Comparison of ENCODE assay signal across 7 mouse cellular contexts in genomic region chr7:110222583-110223182, GRCm38 (mm10). TPM values are rescaled to one million over a fixed set of nuclear protein-coding genes. Genes with fewer than 3 reads are reported as not detected.
A peak's percentile ranks its signal among the peaks of the same experiment; 100 is the strongest.
DNase-seq lines count a peak whose midpoint lies in the region; ATAC-seq and TF ChIP-seq lines count a peak whose summit lies in the region.

No protein-coding gene starts in this region.

- TF ChIP-seq CTCF in embryonic fibroblast, embryonic 13.5 days (IDR thresholded peaks at IDR 0.05; ENCODE audit: borderline replicate concordance, insufficient read depth, low read length) = no peak
- no peak for TF ChIP-seq CTCF in stomach, postnatal 0 days (IDR thresholded peaks at IDR 0.05; ENCODE audit: low read depth)

- DNase-seq in thymus, postnatal 4 days = peak; percentile 13
- no peak for DNase-seq in thymus, postnatal 36 days
- DNase-seq in stomach, postnatal 0 days (ENCODE audit: low spot score) = no peak
- no peak for DNase-seq in layer of hippocampus, adult 8-10 months (ENCODE audit: low spot score in 2 of 2)
- no peak for DNase-seq in cerebellum, adult 9-10 months

- H3K4me1 ChIP-seq in embryonic fibroblast, embryonic 13.5 days (ENCODE audit: control insufficient read depth, insufficient read depth, low read length) = peaks cover 3% of the 10 kb centered on the region; the same call in 1 of the 2 replicates
- peaks cover 23% of the 10 kb centered on the region for H3K4me1 ChIP-seq in liver, embryonic 12.5 days
- 0 out of 2 replicates have a peak, but pooled peaks cover 3% of the 10 kb centered on the region for H3K4me1 ChIP-seq in stomach, postnatal 0 days (replicated peaks; ENCODE audit: control insufficient read depth, insufficient read depth)

- peak overlapping the region; percentile 91 for H3K9ac ChIP-seq in liver, embryonic 12.5 days
- peak overlapping the region; percentile 92; the same call in 1 of the 2 replicates for H3K9ac ChIP-seq in stomach, postnatal 0 days (ENCODE audit: low read length)

- 5% methylated on average over 12 of the region's 12 CpGs for WGBS in liver, embryonic 12.5 days (ENCODE audit: insufficient replicate concordance)
- WGBS in stomach, postnatal 0 days = 12% methylated on average over 12 of the region's 12 CpGs

- ATAC-seq in liver, embryonic 12.5 days = no peak
- ATAC-seq in stomach, postnatal 0 days (ENCODE audit: low FRiP score, low TSS enrichment) = no peak

- H3K27me3 ChIP-seq in liver, embryonic 12.5 days (replicated peaks) = no peaks in the 10 kb centered on the region
- no peaks in the 10 kb centered on the region for H3K27me3 ChIP-seq in stomach, postnatal 0 days (ENCODE audit: control insufficient read depth, insufficient read depth, low read length)

- H3K9me3 ChIP-seq in liver, embryonic 12.5 days (replicated peaks) = no peaks in the 10 kb centered on the region
- H3K9me3 ChIP-seq in stomach, postnatal 0 days (ENCODE audit: control insufficient read depth, low read length) = no peaks in the 10 kb centered on the region

- H3K27ac ChIP-seq in embryonic fibroblast, embryonic 13.5 days (ENCODE audit: insufficient read depth, low read length) = peak overlapping the region; percentile 3; the same call in 1 of the 2 replicates
- peak overlapping the region; percentile 84 for H3K27ac ChIP-seq in liver, embryonic 12.5 days
- H3K27ac ChIP-seq in stomach, postnatal 0 days (replicated peaks) = no peak overlapping the region

- peak overlapping the region; percentile 62 for H3K4me3 ChIP-seq in embryonic fibroblast, embryonic 13.5 days (ENCODE audit: insufficient read depth, low read length)
- H3K4me3 ChIP-seq in liver, embryonic 12.5 days = peak overlapping the region; percentile 82
- H3K4me3 ChIP-seq in stomach, postnatal 0 days (ENCODE audit: low read depth, low read length) = peak overlapping the region; percentile 85

- peaks cover 13% of the 10 kb centered on the region for H3K36me3 ChIP-seq in liver, embryonic 12.5 days
- no peaks in the 10 kb centered on the region for H3K36me3 ChIP-seq in stomach, postnatal 0 days (ENCODE audit: control insufficient read depth, insufficient read depth, low read length)

- no peak for TF ChIP-seq EP300 in stomach, postnatal 0 days (optimal IDR thresholded peaks at IDR 0.05)

- H3K4me2 ChIP-seq in liver, embryonic 12.5 days = peak overlapping the region; percentile 82
- H3K4me2 ChIP-seq in stomach, postnatal 0 days (replicated peaks; ENCODE audit: low read depth) = peak overlapping the region; percentile 64

- no peak for TF ChIP-seq POLR2A in embryonic fibroblast, embryonic 13.5 days (IDR thresholded peaks at IDR 0.05; ENCODE audit: low read depth, low read length)

RNA-seq across cellular contexts. Expression of gene Swap70, which starts 1.2 kb away (rescaled TPM):
- 47.3 and 50.1 TPM in 2 replicates for polyA plus RNA-seq in embryonic fibroblast, embryonic 13.5 days (2011; ENCODE audit: insufficient read length, low read depth, missing spikeins)
- polyA plus RNA-seq in liver, embryonic 12.5 days (2016; fragmentation: Nextera tagmentation; extraction: Ambion mirVana) = 17.4 and 17.7 TPM in 2 replicates
- 10.7 and 10.8 TPM in 2 replicates for polyA plus RNA-seq in stomach, postnatal 0 days (2015; fragmentation: Nextera tagmentation; extraction: Ambion mirVana)
- 10 to 100 TPM; 10.5 to 13.3 (median 11.8) TPM for total RNA-seq in layer of hippocampus, adult 8-10 months (2022)
